Mouse (Mus musculus) embryonic facial prominence, embryonic 10.5 days (tissue): ENCODE measurements around the gene Ikzf2. TPM values are rescaled to one million over a fixed set of nuclear protein-coding genes. Genes with fewer than 3 reads are reported as not detected.
A peak's percentile ranks its signal among the peaks of the same experiment; 100 is the strongest.

ENCODE experiments used
- DNase-seq: peaks from one replicate; pipeline ENCODE4 v3.0.0-alpha.2; 2017; ENCODE audit warnings: low spot score
- H3K27ac ChIP-seq: fragments of 300-500 bp; sonication (generic); replicated peaks from 2 replicates; pipeline ENCODE4 v1.5.1; 2016; ENCODE audit warnings: mild to moderate bottlenecking
- H3K27me3 ChIP-seq: fragments of 300-500 bp; sonication (generic); replicated peaks from 2 replicates; pipeline ENCODE4 v1.6.1; 2016; ENCODE audit warnings: low read depth, mild to moderate bottlenecking; ENCODE audit not compliant: poor library complexity, severe bottlenecking
- H3K36me3 ChIP-seq: fragments of 300-500 bp; sonication (generic); replicated peaks from 2 replicates; pipeline ENCODE4 v1.6.1; 2016; ENCODE audit warnings: mild to moderate bottlenecking, moderate library complexity
- H3K4me1 ChIP-seq: fragments of 300-500 bp; sonication (generic); 2 replicates; pipeline ENCODE4 v1.6.1; 2016
- H3K4me3 ChIP-seq: fragments of 300-500 bp; sonication (generic); 2 replicates; pipeline ENCODE4 v1.5.1; 2016; ENCODE audit warnings: mild to moderate bottlenecking, moderate library complexity
- H3K9me3 ChIP-seq: fragments of 300-500 bp; sonication (generic); 2 replicates; pipeline ENCODE4 v1.6.1; 2016; ENCODE audit warnings: mild to moderate bottlenecking
- WGBS: fragments of 180-500 bp; shearing (Covaris S2); methylation state at CpG from one replicate; pipeline ENCODE4 v1.1.7; 2016; 5-methylcytosine and 5-hydroxymethylcytosine counted together
- polyA plus RNA-seq: library from polyadenylated mRNA; unstranded; fragments of >200 nt; fragmentation: Nextera tagmentation; extraction: Ambion mirVana; gene quantifications from 2 replicates; pipeline ENCODE4 v1.2.1, GENCODE M21; 2016

Ikzf2 gene
- polyA plus RNA-seq, 1 experiment from 2014 or later, result 7.5 TPM

- Histone ChIP-seq H3K27me3 (no peaks in the 10 kb centered on the region), H3K27ac (no peak overlapping the region), H3K4me3 (no peak overlapping the region), H3K36me3 (no peaks in the 10 kb centered on the region), H3K9me3 (no peaks in the 10 kb centered on the region), H3K4me1 (no peaks in the 10 kb centered on the region)
- no peak for DNase-seq
- WGBS, result 88% methylated on average over 5 of the region's 5 CpGs
Measured at GRCm38 (mm10) chr1:69555636-69556151, 131.4 kb downstream of the Ikzf2 start.

GRCm38 (mm10) chr1:69549987-69550386, 137.1 kb downstream of the Ikzf2 start:
- WGBS, result 94% methylated on average over 4 of the region's 4 CpGs
- H3K27me3 ChIP-seq, result no peaks in the 10 kb centered on the region
- H3K36me3 ChIP-seq, result no peaks in the 10 kb centered on the region
- no peaks in the 10 kb centered on the region for H3K4me1 ChIP-seq
- no peak for DNase-seq
- no peak overlapping the region for H3K4me3 ChIP-seq
- no peak overlapping the region for H3K27ac ChIP-seq
- no peaks in the 10 kb centered on the region for H3K9me3 ChIP-seq

- no peak for DNase-seq
- no peaks in the 10 kb centered on the region for H3K4me1 ChIP-seq
- WGBS, result 98% methylated on average over 1 of the region's 1 CpGs
- H3K27ac ChIP-seq, result no peak overlapping the region
- no peaks in the 10 kb centered on the region for H3K27me3 ChIP-seq
- no peak overlapping the region for H3K4me3 ChIP-seq
- no peaks in the 10 kb centered on the region for H3K9me3 ChIP-seq
- H3K36me3 ChIP-seq, result no peaks in the 10 kb centered on the region
Measured at GRCm38 (mm10) chr1:69545885-69546253, 141.2 kb downstream of the Ikzf2 start.

GRCm38 (mm10) chr1:69545217-69545884, 141.7 kb downstream of the Ikzf2 start:
- WGBS, result 91% methylated on average over 8 of the region's 8 CpGs
- Histone ChIP-seq H3K36me3 (no peaks in the 10 kb centered on the region), H3K9me3 (no peaks in the 10 kb centered on the region), H3K4me3 (no peak overlapping the region), H3K4me1 (no peaks in the 10 kb centered on the region), H3K27me3 (no peaks in the 10 kb centered on the region), H3K27ac (no peak overlapping the region)
- no peak for DNase-seq

- Histone ChIP-seq H3K36me3 (peaks cover 1% of the 10 kb centered on the region; the same call in 1 of the 2 replicates), H3K9me3 (no peaks in the 10 kb centered on the region), H3K4me3 (no peak overlapping the region), H3K4me1 (no peaks in the 10 kb centered on the region), H3K27ac (no peak overlapping the region), H3K27me3 (no peaks in the 10 kb centered on the region)
- no peak for DNase-seq
- WGBS, result 88% methylated on average over 6 of the region's 6 CpGs
Measured at GRCm38 (mm10) chr1:69543774-69544597, 143.1 kb downstream of the Ikzf2 start.

GRCm38 (mm10) chr1:69542546-69542945, 144.5 kb downstream of the Ikzf2 start:
- Histone ChIP-seq H3K9me3 (no peaks in the 10 kb centered on the region), H3K4me3 (no peak overlapping the region), H3K27ac (no peak overlapping the region), H3K36me3 (peaks cover 9% of the 10 kb centered on the region; the same call in 1 of the 2 replicates), H3K27me3 (no peaks in the 10 kb centered on the region), H3K4me1 (0 out of 2 replicates have a peak, but pooled peaks cover 3% of the 10 kb centered on the region)
- no peak for DNase-seq
- WGBS, result 85% methylated on average over 3 of the region's 3 CpGs

GRCm38 (mm10) chr1:69538663-69539062, 148.4 kb downstream of the Ikzf2 start:
- peaks cover 9% of the 10 kb centered on the region; the same call in 1 of the 2 replicates for H3K36me3 ChIP-seq
- no peaks in the 10 kb centered on the region for H3K9me3 ChIP-seq
- no peak overlapping the region for H3K27ac ChIP-seq
- WGBS, result 73% methylated on average over 7 of the region's 7 CpGs
- DNase-seq, result peak; percentile 15
- H3K4me3 ChIP-seq, result no peak overlapping the region
- no peaks in the 10 kb centered on the region for H3K27me3 ChIP-seq
- H3K4me1 ChIP-seq, result 0 out of 2 replicates have a peak, but pooled peaks cover 3% of the 10 kb centered on the region

- DNase-seq, result no peak
- Histone ChIP-seq H3K27me3 (no peaks in the 10 kb centered on the region), H3K4me1 (0 out of 2 replicates have a peak, but pooled peaks cover 3% of the 10 kb centered on the region), H3K4me3 (no peak overlapping the region), H3K9me3 (no peaks in the 10 kb centered on the region), H3K36me3 (peaks cover 9% of the 10 kb centered on the region; the same call in 1 of the 2 replicates), H3K27ac (no peak overlapping the region)
- 57% methylated on average over 3 of the region's 3 CpGs for WGBS
Measured at GRCm38 (mm10) chr1:69537619-69538018, 149.4 kb downstream of the Ikzf2 start.

GRCm38 (mm10) chr1:69535507-69535906, 151.5 kb downstream of the Ikzf2 start:
- no peak overlapping the region for H3K4me3 ChIP-seq
- no peaks in the 10 kb centered on the region for H3K9me3 ChIP-seq
- 79% methylated on average over 4 of the region's 4 CpGs for WGBS
- DNase-seq, result no peak
- H3K36me3 ChIP-seq, result peaks cover 9% of the 10 kb centered on the region; the same call in 1 of the 2 replicates
- no peaks in the 10 kb centered on the region for H3K27me3 ChIP-seq
- H3K27ac ChIP-seq, result no peak overlapping the region
- 0 out of 2 replicates have a peak, but pooled peaks cover 3% of the 10 kb centered on the region for H3K4me1 ChIP-seq

GRCm38 (mm10) chr1:69533048-69533447, 154.0 kb downstream of the Ikzf2 start:
- WGBS, result 91% methylated on average over 10 of the region's 10 CpGs
- H3K4me3 ChIP-seq, result no peak overlapping the region
- no peak for DNase-seq
- no peaks in the 10 kb centered on the region for H3K27me3 ChIP-seq
- no peaks in the 10 kb centered on the region for H3K9me3 ChIP-seq
- no peaks in the 10 kb centered on the region for H3K36me3 ChIP-seq
- no peaks in the 10 kb centered on the region for H3K4me1 ChIP-seq
- no peak overlapping the region for H3K27ac ChIP-seq

- no peak for DNase-seq
- Histone ChIP-seq H3K36me3 (no peaks in the 10 kb centered on the region; the same call in 1 of the 2 replicates), H3K27me3 (no peaks in the 10 kb centered on the region), H3K27ac (no peak overlapping the region), H3K9me3 (no peaks in the 10 kb centered on the region), H3K4me1 (no peaks in the 10 kb centered on the region), H3K4me3 (no peak overlapping the region)
- 90% methylated on average over 4 of the region's 4 CpGs for WGBS
Measured at GRCm38 (mm10) chr1:69528696-69529095, 158.3 kb downstream of the Ikzf2 start.

GRCm38 (mm10) chr1:69521656-69522055, 165.4 kb downstream of the Ikzf2 start:
- Histone ChIP-seq H3K36me3 (no peaks in the 10 kb centered on the region; the same call in 1 of the 2 replicates), H3K27ac (no peak overlapping the region), H3K4me1 (no peaks in the 10 kb centered on the region), H3K27me3 (no peaks in the 10 kb centered on the region), H3K4me3 (no peak overlapping the region), H3K9me3 (no peaks in the 10 kb centered on the region)
- DNase-seq, result no peak
- WGBS, result 88% methylated on average over 2 of the region's 2 CpGs
